Mouse (Mus musculus) heart, postnatal 25 days (tissue): ENCODE measurements around the gene Olfr1402. TPM values are rescaled to one million over a fixed set of nuclear protein-coding genes. Genes with fewer than 3 reads are reported as not detected.

ENCODE experiments used
- DNase-seq: peaks from one replicate; pipeline ENCODE4 v3.0.0; 2022; ENCODE audit warnings: low spot score
- intact Hi-C: fragments of 180-260 bp; cut with DNase I; formaldehyde crosslinking; loops from one replicate; pipeline ENCODE4 v1.15.1; 2025
- total RNA-seq, 2 experiments: library from RNA; stranded (reverse); gene quantifications; 2 replicates each; pipeline ENCODE4 v1.2.3; 2021

The Olfr1402 gene
- total RNA-seq = not detected

GRCm38 (mm10) chr3:97421920-97422319, at the start of gene Olfr1402:
Gene Olfr1402, minus strand, starts transcription at chr3:97422020.
- intact Hi-C loops = no loop called here
- no peak for DNase-seq

GRCm38 (mm10) chr3:97455286-97455685, 33.5 kb upstream of the Olfr1402 start:
- no peak for DNase-seq
- intact Hi-C loops = no loop called here

GRCm38 (mm10) chr3:97438619-97439018, 16.8 kb upstream of the Olfr1402 start:
- DNase-seq = no peak
- intact Hi-C loops = no loop called here

- DNase-seq = no peak
- intact Hi-C loops = loop anchor here (2.0 kb wide), 1 partner anchor 191 kb away; no protein-coding TSS in a partner anchor
These were observed 27.5 kb downstream of the Olfr1402 start for GRCm38 (mm10) chr3:97394289-97394688.

GRCm38 (mm10) chr3:97393079-97393478, 28.7 kb downstream of the Olfr1402 start:
- no peak for DNase-seq
- intact Hi-C loops = no loop called here

- intact Hi-C loops = no loop called here
- no peak for DNase-seq
These were observed 51.4 kb downstream of the Olfr1402 start for GRCm38 (mm10) chr3:97370382-97370781.

- no peak for DNase-seq
- intact Hi-C loops = no loop called here
These were observed 58.3 kb downstream of the Olfr1402 start for GRCm38 (mm10) chr3:97363418-97364098.

GRCm38 (mm10) chr3:97358448-97358847, 63.4 kb downstream of the Olfr1402 start:
- intact Hi-C loops = no loop called here
- DNase-seq = no peak

Other genes with a start within 250 kb of the Olfr1402 start
- 10 to 100 TPM; 18.8 to 22.5 TPM for gene Bcl9, start 124.1 kb downstream of the Olfr1402 start, total RNA-seq
- 10 to 100 TPM; 10.2 to 10.5 TPM for gene Chd1l, start 188.2 kb upstream of the Olfr1402 start, total RNA-seq
- 10 to 100 TPM; 10.1 to 11.8 TPM for gene Fmo5, start 206.8 kb upstream of the Olfr1402 start, total RNA-seq
- gene Prkab2, start 236.2 kb upstream of the Olfr1402 start, total RNA-seq = 10 to 100 TPM; 20.5 to 22.1 TPM